Mouse (Mus musculus) stomach, embryonic 14.5 days (tissue): Measurements from ENCODE around the gene Ptger1. TPM values are rescaled to one million over a fixed set of nuclear protein-coding genes. Genes with fewer than 3 reads are reported as not detected.

ENCODE experiments used
- ATAC-seq: fragments of 200-750 bp; cut with Nextera tagmentation; 2 replicates; pipeline ENCODE4 v1.8.0; 2017; ENCODE audit warnings: low read depth, moderate TSS enrichment; ENCODE audit not compliant: insufficient number of reproducible peaks, insufficient read depth, low FRiP score
- H3K27ac ChIP-seq: fragments of 300-500 bp; sonication (generic); 2 replicates; pipeline ENCODE4 v1.5.1; 2014; ENCODE audit warnings: mild to moderate bottlenecking, low read length, moderate library complexity, mixed read lengths
- H3K27me3 ChIP-seq: fragments of 300-500 bp; sonication (generic); 2 replicates; pipeline ENCODE4 v1.6.1; 2014; ENCODE audit warnings: low read length, control low read depth, mixed read lengths; ENCODE audit not compliant: control insufficient read depth, insufficient read depth
- H3K36me3 ChIP-seq: fragments of 300-500 bp; sonication (generic); 2 replicates; pipeline ENCODE4 v1.6.1; 2014; ENCODE audit warnings: mild to moderate bottlenecking, control low read depth, low read length, moderate library complexity, mixed read lengths; ENCODE audit not compliant: control insufficient read depth, insufficient read depth
- H3K4me1 ChIP-seq: fragments of 300-500 bp; sonication (generic); 2 replicates; pipeline ENCODE4 v1.6.1; 2014; ENCODE audit warnings: low read length, control low read depth, mixed read lengths; ENCODE audit not compliant: control insufficient read depth, insufficient read depth
- H3K4me2 ChIP-seq: fragments of 300-500 bp; sonication (generic); replicated peaks from 2 replicates; pipeline ENCODE4 v1.6.1; 2014; ENCODE audit warnings: low read depth, low read length, control low read depth
- H3K4me3 ChIP-seq: fragments of 300-500 bp; sonication (generic); 2 replicates; pipeline ENCODE4 v1.5.1; 2014; ENCODE audit warnings: low read depth, low read length, control low read depth
- H3K9ac ChIP-seq: fragments of 300-500 bp; sonication (generic); replicated peaks from 2 replicates; pipeline ENCODE4 v1.6.1; 2014; ENCODE audit warnings: low read depth, mild to moderate bottlenecking, control low read depth, low read length, moderate library complexity, mixed read lengths
- H3K9me3 ChIP-seq: fragments of 300-500 bp; sonication (generic); 2 replicates; pipeline ENCODE4 v1.6.1; 2016; ENCODE audit warnings: low read depth, low read length, control low read depth; ENCODE audit not compliant: control insufficient read depth
- WGBS: fragments of 180-500 bp; shearing (Covaris S2); extraction: QIAGEN DNeasy Blood & Tissue Kit; methylation state at CpG from one replicate; pipeline ENCODE4 v1.1.7; 2014; 5-methylcytosine and 5-hydroxymethylcytosine counted together
- polyA plus RNA-seq: library from polyadenylated mRNA; unstranded; fragments of >200 nt; fragmentation: Nextera tagmentation; extraction: Ambion mirVana; gene quantifications from 2 replicates; pipeline ENCODE4 v1.2.1, GENCODE M21; 2014

Ptger1 gene
- polyA plus RNA-seq, 1 experiment from 2014 or later, result 5.4 TPM

- Histone ChIP-seq H3K9me3 (no peaks in the 10 kb centered on the region), H3K9ac (no peak overlapping the region), H3K4me3 (no peak overlapping the region), H3K4me2 (no peak overlapping the region), H3K36me3 (no peaks in the 10 kb centered on the region), H3K4me1 (no peaks in the 10 kb centered on the region), H3K27me3 (no peaks in the 10 kb centered on the region), H3K27ac (no peak overlapping the region)
- 62% methylated on average over 5 of the region's 5 CpGs for WGBS
- ATAC-seq, result no peak
Measured at GRCm38 (mm10) chr8:83706411-83706810, 39.9 kb downstream of the Ptger1 start.

DNA sequence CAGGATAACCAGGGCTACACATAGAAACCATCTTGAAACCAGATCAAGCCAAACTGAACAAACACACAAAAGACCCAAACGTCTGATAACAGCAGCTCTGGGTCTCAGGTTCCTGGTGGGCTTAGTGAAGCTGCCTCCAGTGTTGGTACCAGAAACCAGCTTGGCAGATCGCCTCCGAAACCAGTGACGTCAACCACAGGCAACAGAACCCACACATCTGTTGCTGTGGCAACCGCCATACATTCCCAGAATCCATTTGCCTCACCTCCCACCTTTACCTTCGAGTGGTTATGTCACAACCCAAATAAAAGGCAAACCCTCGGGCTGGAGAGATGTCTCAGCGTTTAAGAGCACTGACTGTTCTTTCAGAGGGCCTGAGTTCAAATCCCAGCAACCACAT is 41.1 kb downstream of the Ptger1 start:
- H3K36me3 ChIP-seq, result no peaks in the 10 kb centered on the region
- H3K4me3 ChIP-seq, result no peak overlapping the region
- H3K9me3 ChIP-seq, result no peaks in the 10 kb centered on the region
- no peak overlapping the region for H3K27ac ChIP-seq
- H3K4me2 ChIP-seq, result no peak overlapping the region
- no peak overlapping the region for H3K9ac ChIP-seq
- no peaks in the 10 kb centered on the region for H3K27me3 ChIP-seq
- no peak for ATAC-seq
- no peaks in the 10 kb centered on the region for H3K4me1 ChIP-seq
- WGBS, result 72% methylated on average over 8 of the region's 8 CpGs

- peaks cover under 1% of the 10 kb centered on the region; the same call in 1 of the 2 replicates for H3K36me3 ChIP-seq
- H3K27ac ChIP-seq, result no peak overlapping the region
- WGBS, result 17% methylated on average over 8 of the region's 8 CpGs
- ATAC-seq, result no peak
- no peaks in the 10 kb centered on the region for H3K9me3 ChIP-seq
- H3K9ac ChIP-seq, result no peak overlapping the region; the same call in 1 of the 2 replicates
- H3K4me3 ChIP-seq, result peak overlapping the region; percentile 89; the same call in 1 of the 2 replicates
- no peaks in the 10 kb centered on the region for H3K27me3 ChIP-seq
- peak overlapping the region; percentile 35 for H3K4me2 ChIP-seq
- H3K4me1 ChIP-seq, result peaks cover 6% of the 10 kb centered on the region; the same call in 1 of the 2 replicates
Measured at GRCm38 (mm10) chr8:83714676-83715030, 48.2 kb downstream of the Ptger1 start.

DNA sequence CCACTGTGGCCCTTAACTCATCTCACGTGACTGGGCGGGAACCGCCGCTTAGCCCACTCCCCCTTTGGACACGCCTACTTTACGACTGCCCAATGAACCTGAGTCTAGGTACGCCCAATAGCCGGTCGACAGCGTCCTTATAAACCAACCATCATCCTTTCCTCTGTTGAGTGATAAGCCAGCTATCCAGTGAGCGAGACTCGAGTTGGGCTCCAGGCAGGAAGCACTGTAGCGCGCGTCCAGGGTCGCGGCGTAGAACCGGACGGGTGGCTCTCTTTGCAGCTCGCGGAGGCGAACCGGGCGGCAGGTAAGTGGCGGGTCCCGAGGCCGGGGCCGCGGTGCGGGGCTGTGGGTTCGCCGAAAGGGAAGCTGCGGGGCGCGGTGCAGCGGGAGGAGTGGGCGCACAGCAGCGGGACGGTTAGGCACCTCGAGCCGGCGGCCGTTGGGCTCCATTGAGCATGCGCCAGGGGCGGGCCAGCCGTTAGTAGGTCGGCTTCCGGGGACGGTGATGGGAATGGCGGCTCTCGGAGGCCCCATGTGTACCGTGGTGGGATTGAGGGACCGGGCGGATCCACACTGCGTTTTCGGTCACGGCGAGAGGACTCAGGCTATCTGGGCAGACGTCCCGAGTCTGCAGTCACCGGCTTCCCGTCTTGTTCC is 48.7 kb downstream of the Ptger1 start, which contains the start of gene Ddx39:
Ddx39 (plus strand) TSS at position 147 of the 660 bp plus-strand sequence.
- WGBS, result under 1% methylated on average over 63 of the region's 63 CpGs

GRCm38 (mm10) chr8:83715771-83716170 is 49.3 kb downstream of the Ptger1 start:
- Histone ChIP-seq H3K4me3 (peak overlapping the region; percentile 89), H3K36me3 (peaks cover 11% of the 10 kb centered on the region), H3K4me1 (peaks cover 6% of the 10 kb centered on the region; the same call in 1 of the 2 replicates), H3K9ac (peak overlapping the region; percentile 78), H3K27ac (peak overlapping the region; percentile 88; the same call in 1 of the 2 replicates), H3K9me3 (no peaks in the 10 kb centered on the region), H3K4me2 (peak overlapping the region; percentile 77), H3K27me3 (no peaks in the 10 kb centered on the region)
- no peak for ATAC-seq
- WGBS, result under 1% methylated on average over 17 of the region's 17 CpGs

More for the DNA sequence above, 48.7 kb downstream of the Ptger1 start, which contains the start of gene Ddx39:
- peaks cover 6% of the 10 kb centered on the region; the same call in 1 of the 2 replicates for H3K4me1 ChIP-seq
- peak within 1 kb of the TSS; percentile 78 for H3K9ac ChIP-seq
- no peaks in the 10 kb centered on the region for H3K27me3 ChIP-seq
- peak within 1 kb of the TSS; percentile 77 for H3K4me2 ChIP-seq
- H3K27ac ChIP-seq, result peak within 1 kb of the TSS; percentile 88
- peak within 1 kb of the TSS; percentile 89 for H3K4me3 ChIP-seq
- peaks cover 5% of the 10 kb centered on the region for H3K36me3 ChIP-seq
- peak; percentile 99 for ATAC-seq
- H3K9me3 ChIP-seq, result no peaks in the 10 kb centered on the region

- 59% methylated on average over 2 of the region's 2 CpGs for WGBS
- no peaks in the 10 kb centered on the region for H3K9me3 ChIP-seq
- peak overlapping the region; percentile 89; the same call in 1 of the 2 replicates for H3K4me3 ChIP-seq
- H3K27me3 ChIP-seq, result no peaks in the 10 kb centered on the region
- H3K4me1 ChIP-seq, result peaks cover 6% of the 10 kb centered on the region; the same call in 1 of the 2 replicates
- H3K36me3 ChIP-seq, result peaks cover 19% of the 10 kb centered on the region
- ATAC-seq, result no peak
- H3K27ac ChIP-seq, result no peak overlapping the region
- no peak overlapping the region for H3K9ac ChIP-seq
- peak overlapping the region; percentile 77 for H3K4me2 ChIP-seq
Measured at GRCm38 (mm10) chr8:83716563-83716962, 50.1 kb downstream of the Ptger1 start.

DNA sequence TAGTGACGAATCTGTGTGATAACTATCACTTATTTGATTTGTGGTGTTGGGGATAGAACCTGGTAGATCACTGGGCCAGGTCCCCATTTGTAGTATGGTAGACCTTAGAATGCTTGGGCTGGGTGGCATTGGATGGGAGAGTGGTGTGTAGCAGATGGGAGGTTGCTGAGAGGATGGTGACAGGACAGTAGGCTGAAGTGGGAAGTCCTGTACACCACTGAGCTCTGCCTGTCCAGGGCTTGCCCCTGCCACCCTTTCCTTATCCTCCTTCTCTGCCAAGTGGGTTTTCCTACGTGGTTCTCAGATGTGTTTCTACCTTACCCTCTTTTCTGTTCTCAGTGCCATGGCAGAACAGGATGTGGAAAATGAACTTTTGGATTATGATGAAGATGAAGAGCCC is 52.6 kb downstream of the Ptger1 start:
- Histone ChIP-seq H3K27me3 (no peaks in the 10 kb centered on the region), H3K36me3 (peaks cover 42% of the 10 kb centered on the region), H3K27ac (no peak overlapping the region), H3K4me1 (peaks cover 6% of the 10 kb centered on the region; the same call in 1 of the 2 replicates), H3K9ac (no peak overlapping the region), H3K4me3 (no peak overlapping the region), H3K4me2 (no peak overlapping the region), H3K9me3 (no peaks in the 10 kb centered on the region)
- ATAC-seq, result no peak
- 80% methylated on average over 2 of the region's 2 CpGs for WGBS

GRCm38 (mm10) chr8:83719693-83720092 is 53.2 kb downstream of the Ptger1 start:
- Histone ChIP-seq H3K4me3 (no peak overlapping the region), H3K9me3 (no peaks in the 10 kb centered on the region), H3K27me3 (no peaks in the 10 kb centered on the region), H3K4me1 (peaks cover 6% of the 10 kb centered on the region; the same call in 1 of the 2 replicates), H3K9ac (no peak overlapping the region), H3K4me2 (no peak overlapping the region), H3K36me3 (peaks cover 48% of the 10 kb centered on the region), H3K27ac (no peak overlapping the region)
- ATAC-seq, result no peak
- WGBS, result 94% methylated on average over 2 of the region's 2 CpGs
